Mouse (Mus musculus) MEL (cell line): ENCODE data around the gene Six1.
"Not testable (repeated sequence)": the region's sequence is repeated elsewhere in the genome, so short reads cannot be mapped to it uniquely, and the experiment has no call there.

ENCODE experiments used
- CTCF ChIP-seq, 3 experiments: IDR thresholded peaks in 2 of 3; conservative IDR thresholded peaks in 1 of 3; 2 replicates each; pipeline ENCODE4 v1.5.1; 2011 to 2012; ENCODE audit warnings: low read length in 3 of 3, low read depth in 2 of 3, mild to moderate bottlenecking in 2 of 3, improper control_type of control experiment in 1 of 3, inconsistent platforms in 1 of 3, mixed read lengths in 1 of 3, moderate library complexity in 1 of 3; ENCODE audit not compliant: control insufficient read depth in 1 of 3, insufficient read depth in 1 of 3, poor library complexity in 1 of 3, severe bottlenecking in 1 of 3
- E2F4 ChIP-seq: IDR thresholded peaks from 2 replicates; pipeline ENCODE4 v1.6.1; 2011; ENCODE audit warnings: low read depth, low read length, improper control_type of control experiment, borderline replicate concordance
- GATA1 ChIP-seq: IDR thresholded peaks from 2 replicates; pipeline ENCODE4 v1.6.1; 2011; ENCODE audit warnings: low read depth, low read length, improper control_type of control experiment
- HCFC1 ChIP-seq: IDR thresholded peaks from 2 replicates; pipeline ENCODE4 v1.6.1; 2012; ENCODE audit warnings: low read depth, mild to moderate bottlenecking, inconsistent platforms, low read length, improper control_type of control experiment, moderate library complexity
- KAT2A ChIP-seq: conservative IDR thresholded peaks from 2 replicates; pipeline ENCODE4 v1.6.1; 2012; ENCODE audit warnings: low read depth, low read length, improper control_type of control experiment, inconsistent platforms
- MAX ChIP-seq: IDR thresholded peaks from 2 replicates; pipeline ENCODE4 v1.6.1; 2011; ENCODE audit warnings: low read length, improper control_type of control experiment
- MAZ ChIP-seq: IDR thresholded peaks from 2 replicates; pipeline ENCODE4 v1.6.1; 2012; ENCODE audit warnings: low read depth, mild to moderate bottlenecking, inconsistent platforms, low read length, improper control_type of control experiment
- MYC ChIP-seq: IDR thresholded peaks from 2 replicates; pipeline ENCODE4 v1.6.1; 2011; ENCODE audit warnings: low read depth, mild to moderate bottlenecking, low read length, improper control_type of control experiment, moderate library complexity
- NELFE ChIP-seq: IDR thresholded peaks from 2 replicates; pipeline ENCODE4 v1.6.1; 2011; ENCODE audit warnings: low read depth, low read length, improper control_type of control experiment
- POLR2A ChIP-seq, 2 experiments: IDR thresholded peaks; 2 replicates each; pipeline ENCODE4 v1.6.1; 2011 to 2012; ENCODE audit warnings: low read length in 2 of 2, mild to moderate bottlenecking in 2 of 2, control low read depth in 1 of 2, improper control_type of control experiment in 1 of 2, low read depth in 1 of 2, moderate library complexity in 1 of 2; ENCODE audit not compliant: control insufficient read depth in 1 of 2, insufficient read depth in 1 of 2, poor library complexity in 1 of 2
- USF1 ChIP-seq: IDR thresholded peaks from 2 replicates; pipeline ENCODE4 v1.6.1; 2014; ENCODE audit warnings: low read depth, mild to moderate bottlenecking, inconsistent platforms, low read length, improper control_type of control experiment, moderate library complexity
- ZNF384 ChIP-seq: IDR thresholded peaks from 2 replicates; pipeline ENCODE4 v1.6.1; 2012; ENCODE audit warnings: low read depth, mild to moderate bottlenecking, inconsistent platforms, low read length, improper control_type of control experiment

DNA sequence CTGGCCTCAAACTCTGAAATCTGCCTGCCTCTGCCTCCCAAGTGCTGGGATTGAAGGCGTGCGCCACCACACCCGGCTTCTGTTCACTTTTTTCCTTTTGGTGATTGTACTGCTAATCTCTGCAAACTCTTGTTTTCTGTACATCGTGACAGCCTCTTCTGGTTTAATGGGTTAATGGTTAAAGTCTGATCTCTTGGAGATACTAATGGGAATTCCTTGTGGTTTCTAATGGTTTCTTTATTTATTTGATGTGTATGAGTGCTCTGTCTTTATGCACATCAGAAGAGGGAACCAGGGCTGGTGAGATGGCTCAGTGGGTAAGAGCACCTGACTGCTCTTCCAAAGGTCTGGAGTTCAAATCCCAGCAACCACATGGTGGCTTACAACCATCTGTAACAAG, 28.1 kb upstream of the Six1 start:
- TF ChIP-seq NELFE; HCFC1; MYC; CTCF (IDR thresholded peaks at IDR 0.05 in 2 of 3, conservative IDR thresholded peaks at IDR 0.05 in 1 of 3; ENCODE audit: control insufficient read depth in 1 of 3, insufficient read depth in 1 of 3, low read depth in 2 of 3, low read length in 3 of 3, poor library complexity in 1 of 3, severe bottlenecking in 1 of 3); POLR2A (IDR thresholded peaks at IDR 0.05; ENCODE audit: control insufficient read depth in 1 of 2, insufficient read depth in 1 of 2, low read depth in 1 of 2, low read length in 2 of 2, poor library complexity in 1 of 2); USF1; GATA1; E2F4; MAZ; ZNF384; KAT2A; MAX: not testable (repeated sequence)
